Mouse (Mus musculus) hindbrain, embryonic 11.5 days (tissue): Measurements from ENCODE around the gene Sdccag8. TPM values are rescaled to one million over a fixed set of nuclear protein-coding genes. Genes with fewer than 3 reads are reported as not detected.

Source experiments
- ATAC-seq: fragments of 200-750 bp; cut with Nextera tagmentation; 2 replicates; pipeline ENCODE4 v1.8.0; 2017; ENCODE audit warnings: mild to moderate bottlenecking, moderate TSS enrichment, moderate library complexity; ENCODE audit not compliant: low FRiP score
- DNase-seq: peaks from one replicate; pipeline ENCODE4 v3.0.0-alpha.2; 2015; ENCODE audit warnings: low spot score
- H3K27ac ChIP-seq: fragments of 300-500 bp; sonication (generic); 2 replicates; pipeline ENCODE4 v1.5.1; 2014; ENCODE audit warnings: mild to moderate bottlenecking, low read depth, low read length
- H3K27me3 ChIP-seq: fragments of 300-500 bp; sonication (generic); 2 replicates; pipeline ENCODE4 v1.6.1; 2014; ENCODE audit warnings: mild to moderate bottlenecking, low read length, moderate library complexity, mixed read lengths; ENCODE audit not compliant: control insufficient read depth, insufficient read depth
- H3K36me3 ChIP-seq: fragments of 300-500 bp; sonication (generic); 2 replicates; pipeline ENCODE4 v1.6.1; 2014; ENCODE audit warnings: mild to moderate bottlenecking, low read length, moderate library complexity, mixed read lengths; ENCODE audit not compliant: control insufficient read depth, insufficient read depth
- H3K4me1 ChIP-seq: fragments of 300-500 bp; sonication (generic); replicated peaks from 2 replicates; pipeline ENCODE4 v1.6.1; 2014; ENCODE audit warnings: low read length, mixed read lengths; ENCODE audit not compliant: control insufficient read depth, insufficient read depth
- H3K4me2 ChIP-seq: fragments of 300-500 bp; sonication (generic); replicated peaks from 2 replicates; pipeline ENCODE4 v1.6.1; 2014; ENCODE audit warnings: mild to moderate bottlenecking, low read depth, low read length
- H3K4me3 ChIP-seq: fragments of 300-500 bp; sonication (generic); 2 replicates; pipeline ENCODE4 v1.5.1; 2014; ENCODE audit warnings: low read depth, low read length
- H3K9ac ChIP-seq: fragments of 300-500 bp; sonication (generic); 2 replicates; pipeline ENCODE4 v1.6.1; 2014; ENCODE audit warnings: low read depth, low read length
- H3K9me3 ChIP-seq: fragments of 300-500 bp; sonication (generic); 2 replicates; pipeline ENCODE4 v1.6.1; 2016; ENCODE audit warnings: low read length; ENCODE audit not compliant: control insufficient read depth
- WGBS: fragments of 180-500 bp; shearing (Covaris S2); extraction: QIAGEN DNeasy Blood & Tissue Kit; methylation state at CpG from one replicate; pipeline ENCODE4 v1.1.7; 2014; 5-methylcytosine and 5-hydroxymethylcytosine counted together
- polyA plus RNA-seq: library from polyadenylated mRNA; unstranded; fragments of >200 nt; fragmentation: Nextera tagmentation; extraction: Ambion mirVana; gene quantifications from 2 replicates; pipeline ENCODE4 v1.2.1, GENCODE M21; 2014

The Sdccag8 gene
- 23.9 and 26.7 TPM in 2 replicates for polyA plus RNA-seq

DNA sequence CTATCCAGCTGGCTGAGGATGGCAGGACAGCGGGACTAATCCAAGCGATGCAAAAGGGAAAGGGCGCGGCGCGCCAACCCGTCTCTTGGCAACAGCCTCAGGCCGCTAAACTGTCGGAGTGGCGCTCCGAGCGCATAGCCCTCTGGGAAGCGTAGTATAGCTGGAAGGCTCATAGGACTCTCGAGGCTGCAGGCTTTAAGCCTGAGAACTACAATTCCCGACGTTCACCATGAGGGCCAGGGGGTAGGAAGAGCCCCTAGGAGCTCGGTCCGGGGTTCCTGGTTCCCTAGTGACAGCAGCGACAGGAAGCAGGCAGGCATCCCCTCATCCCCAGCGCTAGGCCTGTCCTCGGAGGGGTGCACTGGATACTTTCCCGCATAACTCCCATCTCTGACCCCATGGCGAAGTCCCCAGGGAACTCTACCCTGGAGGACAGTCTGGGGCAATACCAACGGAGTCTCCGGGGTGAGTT, at the start of gene Sdccag8:
Sdccag8 (plus strand) TSS at position 70 of the 472 bp plus-strand sequence.
- Histone ChIP-seq H3K27me3 (no peaks in the 10 kb centered on the region), H3K4me1 (no peaks in the 10 kb centered on the region), H3K9ac (peak within 1 kb of the TSS; percentile 96), H3K4me2 (peak within 1 kb of the TSS; percentile 63), H3K27ac (peak within 1 kb of the TSS; percentile 100), H3K9me3 (no peaks in the 10 kb centered on the region), H3K4me3 (peak within 1 kb of the TSS; percentile 93), H3K36me3 (no peaks in the 10 kb centered on the region)
- DNase-seq, result peak; percentile 94
- WGBS, result 1% methylated on average over 25 of the region's 25 CpGs
- ATAC-seq, result peak; percentile 95

DNA sequence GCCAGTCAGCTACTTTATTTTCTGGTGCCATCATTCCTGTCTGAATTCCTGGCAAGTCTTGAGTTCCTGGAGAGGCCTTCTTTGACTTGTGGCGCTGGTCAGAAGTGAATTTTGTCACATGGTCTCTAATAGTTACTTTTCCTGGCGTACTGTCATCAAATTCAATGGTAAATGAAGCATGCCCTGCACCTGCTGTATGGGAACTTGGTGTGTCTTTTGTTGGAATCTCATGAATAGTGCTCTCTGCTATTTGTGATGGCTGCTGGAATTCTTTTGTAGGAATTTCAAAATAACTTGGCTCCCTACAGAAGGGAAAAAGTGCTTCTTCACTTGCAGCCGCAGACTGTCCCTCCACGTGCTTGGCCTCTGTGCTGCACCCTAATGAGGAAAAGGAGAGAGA, 39.9 kb upstream of the Sdccag8 start:
- Histone ChIP-seq H3K27ac (no peak overlapping the region), H3K9me3 (no peaks in the 10 kb centered on the region), H3K4me3 (no peak overlapping the region), H3K4me1 (no peaks in the 10 kb centered on the region), H3K4me2 (no peak overlapping the region), H3K27me3 (no peaks in the 10 kb centered on the region), H3K36me3 (0 out of 2 replicates have a peak, but pooled peaks cover 5% of the 10 kb centered on the region), H3K9ac (no peak overlapping the region)
- ATAC-seq, result no peak
- no peak for DNase-seq
- 75% methylated on average over 4 of the region's 4 CpGs for WGBS

DNA sequence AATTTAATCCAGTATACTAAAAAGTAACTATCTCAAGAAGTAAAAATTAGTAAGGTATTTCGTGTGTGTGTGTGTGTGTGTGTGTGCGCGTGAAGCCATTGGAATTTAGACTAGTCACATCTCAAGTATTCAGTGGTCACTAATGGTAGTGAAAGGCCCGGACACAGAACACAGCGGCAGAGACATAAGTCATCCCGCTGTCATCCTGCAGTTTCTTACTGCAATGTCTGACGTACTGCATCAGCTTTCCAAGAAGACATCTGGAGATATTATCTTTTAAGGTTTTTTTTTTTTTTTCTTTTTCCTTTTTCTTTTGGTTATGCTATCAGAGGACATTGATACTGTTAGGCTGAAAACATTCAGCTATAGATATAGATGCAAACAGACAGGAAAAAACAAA, 25.1 kb upstream of the Sdccag8 start:
- no peak for ATAC-seq

DNA sequence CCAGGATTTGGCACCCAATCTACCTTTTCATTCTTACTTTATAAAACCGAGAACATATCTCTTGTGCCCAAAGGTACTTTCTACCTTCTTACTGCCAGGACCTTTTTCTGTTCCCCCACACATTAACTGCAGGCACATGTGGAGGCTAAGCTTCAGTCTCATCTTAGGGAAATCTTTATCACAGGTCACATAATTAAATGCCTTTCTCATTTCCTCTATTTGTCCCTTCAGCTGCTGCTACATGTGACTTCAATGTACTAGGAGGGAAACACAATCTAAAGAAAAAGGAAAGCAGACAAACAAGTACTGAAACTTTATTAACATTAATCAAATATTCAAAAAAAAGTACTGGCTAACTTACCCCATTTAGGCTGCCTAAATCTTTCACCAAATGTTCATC, 22.3 kb upstream of the Sdccag8 start:
- H3K27ac ChIP-seq, result no peak overlapping the region
- H3K4me2 ChIP-seq, result no peak overlapping the region
- no peaks in the 10 kb centered on the region for H3K9me3 ChIP-seq
- no peaks in the 10 kb centered on the region for H3K36me3 ChIP-seq
- no peak for DNase-seq
- H3K9ac ChIP-seq, result no peak overlapping the region
- no peaks in the 10 kb centered on the region for H3K27me3 ChIP-seq
- no peaks in the 10 kb centered on the region for H3K4me1 ChIP-seq
- H3K4me3 ChIP-seq, result no peak overlapping the region
- no peak for ATAC-seq
- WGBS, result 94% methylated on average over 1 of the region's 1 CpGs

More for the DNA sequence above, 25.1 kb upstream of the Sdccag8 start:
- 90% methylated on average over 7 of the region's 7 CpGs for WGBS
- no peak overlapping the region for H3K9ac ChIP-seq
- no peaks in the 10 kb centered on the region for H3K36me3 ChIP-seq
- no peak overlapping the region for H3K4me3 ChIP-seq
- no peaks in the 10 kb centered on the region for H3K4me1 ChIP-seq
- H3K27ac ChIP-seq, result no peak overlapping the region
- H3K4me2 ChIP-seq, result no peak overlapping the region
- no peaks in the 10 kb centered on the region for H3K27me3 ChIP-seq
- H3K9me3 ChIP-seq, result no peaks in the 10 kb centered on the region
- no peak for DNase-seq

DNA sequence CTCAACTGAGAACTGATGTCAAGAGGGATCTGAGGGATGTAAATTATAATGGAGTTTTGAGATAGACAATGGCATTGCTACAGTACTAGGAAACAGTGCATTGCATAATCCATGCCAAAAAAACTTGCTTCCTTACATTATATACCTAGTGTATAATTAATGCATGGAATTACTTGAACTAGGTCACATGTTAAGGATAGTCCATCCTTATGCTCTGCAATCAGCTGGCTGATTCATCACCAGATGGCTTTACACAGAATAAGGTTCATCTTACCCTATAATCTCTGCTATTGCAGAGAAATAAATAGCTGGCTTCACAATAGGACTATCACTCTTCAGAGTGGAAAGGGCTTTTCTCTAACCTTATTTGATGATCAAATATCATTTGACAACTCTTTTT, 15.8 kb upstream of the Sdccag8 start:
- H3K4me1 ChIP-seq, result no peaks in the 10 kb centered on the region
- DNase-seq (no peak), ATAC-seq (no peak)
- H3K27ac ChIP-seq, result no peak overlapping the region
- no peaks in the 10 kb centered on the region for H3K9me3 ChIP-seq
- no peak overlapping the region for H3K4me2 ChIP-seq
- H3K27me3 ChIP-seq, result no peaks in the 10 kb centered on the region
- no peak overlapping the region for H3K9ac ChIP-seq
- H3K36me3 ChIP-seq, result no peaks in the 10 kb centered on the region
- H3K4me3 ChIP-seq, result no peak overlapping the region

DNA sequence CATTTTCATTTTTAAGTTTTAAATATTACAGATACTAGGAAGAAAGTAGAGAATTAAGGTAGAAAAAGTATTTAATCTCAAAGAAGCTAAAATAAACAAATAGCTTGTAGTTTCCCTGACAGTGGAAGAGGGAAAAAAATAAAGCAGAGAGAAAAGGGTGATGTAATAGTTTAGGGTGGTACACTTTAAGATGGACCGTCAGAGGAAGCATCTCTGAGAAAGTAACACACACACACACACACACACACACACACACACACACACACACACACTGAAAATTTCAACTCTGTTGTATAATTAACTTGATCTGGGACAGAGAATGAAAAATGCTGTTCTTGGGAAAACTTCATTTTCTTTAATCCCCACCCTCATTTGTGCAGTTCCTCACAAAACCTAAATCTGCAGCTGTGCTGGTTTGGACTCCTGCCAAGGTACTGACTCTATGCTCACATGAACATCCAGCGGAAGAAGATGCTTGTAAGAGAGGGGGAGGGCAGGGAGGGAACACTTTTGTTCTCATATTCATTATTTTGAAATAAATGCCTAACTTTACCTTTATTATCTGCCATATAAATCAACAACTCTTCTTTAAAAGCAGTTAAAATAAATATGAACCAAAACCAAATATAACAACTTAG, 13.6 kb upstream of the Sdccag8 start:
- Histone ChIP-seq H3K4me1 (no peaks in the 10 kb centered on the region), H3K4me2 (no peak overlapping the region), H3K36me3 (no peaks in the 10 kb centered on the region), H3K27ac (no peak overlapping the region), H3K9me3 (no peaks in the 10 kb centered on the region), H3K4me3 (no peak overlapping the region), H3K27me3 (no peaks in the 10 kb centered on the region), H3K9ac (no peak overlapping the region)
- DNase-seq (peak; percentile 25), ATAC-seq (no peak)
- 56% methylated on average over 2 of the region's 2 CpGs for WGBS

DNA sequence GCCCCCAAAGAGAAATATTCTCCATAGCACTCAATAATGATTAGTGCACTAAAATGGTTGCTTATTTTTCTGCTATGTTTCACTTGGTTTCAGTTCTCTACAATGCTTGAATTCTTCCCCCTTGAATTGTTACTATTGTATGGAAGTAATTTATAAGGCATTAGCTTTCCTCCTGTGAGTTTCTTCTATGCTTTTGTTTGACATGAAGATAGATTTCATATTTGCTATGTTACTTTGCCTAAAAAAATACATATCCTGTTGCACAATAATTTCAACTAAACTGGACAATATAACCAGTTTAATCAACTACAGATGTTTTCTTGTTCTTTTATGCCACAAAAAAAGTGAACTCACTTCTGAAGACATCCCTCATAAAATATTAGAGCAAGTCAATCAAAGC, 4.3 kb upstream of the Sdccag8 start:
- no peaks in the 10 kb centered on the region for H3K4me1 ChIP-seq
- no peaks in the 10 kb centered on the region for H3K36me3 ChIP-seq
- H3K27me3 ChIP-seq, result no peaks in the 10 kb centered on the region
- ATAC-seq (no peak), DNase-seq (no peak)
- no peak overlapping the region for H3K4me2 ChIP-seq
- no peak overlapping the region for H3K9ac ChIP-seq
- H3K9me3 ChIP-seq, result no peaks in the 10 kb centered on the region
- no peak overlapping the region for H3K27ac ChIP-seq
- no peak overlapping the region for H3K4me3 ChIP-seq

DNA sequence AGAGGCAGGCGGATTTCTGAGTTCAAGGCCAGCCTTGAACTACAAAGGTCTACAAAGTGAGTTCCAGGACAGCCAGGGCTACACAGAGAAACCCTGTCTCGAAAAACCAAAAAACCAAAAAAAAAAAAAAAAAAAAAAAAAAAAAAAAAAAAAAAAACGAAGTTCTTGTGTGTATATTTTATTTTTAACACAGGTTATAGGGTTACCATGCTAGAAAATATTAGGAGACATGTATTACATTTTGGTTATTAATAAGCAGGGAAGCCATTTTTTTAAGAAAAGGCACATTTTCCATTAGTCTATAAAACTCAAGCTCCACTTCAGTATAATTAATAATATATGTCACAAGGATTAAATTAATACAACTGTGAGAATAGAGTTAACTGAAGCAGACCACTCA, 2.6 kb upstream of the Sdccag8 start:
- DNase-seq, result no peak
- H3K4me2 ChIP-seq, result peak overlapping the region; percentile 63
- ATAC-seq, result no peak
- no peaks in the 10 kb centered on the region for H3K4me1 ChIP-seq
- WGBS, result 78% methylated on average over 3 of the region's 3 CpGs
- no peak overlapping the region for H3K27ac ChIP-seq
- H3K36me3 ChIP-seq, result no peaks in the 10 kb centered on the region
- peak overlapping the region; percentile 93 for H3K4me3 ChIP-seq
- no peaks in the 10 kb centered on the region for H3K9me3 ChIP-seq
- no peak overlapping the region for H3K9ac ChIP-seq
- no peaks in the 10 kb centered on the region for H3K27me3 ChIP-seq

DNA sequence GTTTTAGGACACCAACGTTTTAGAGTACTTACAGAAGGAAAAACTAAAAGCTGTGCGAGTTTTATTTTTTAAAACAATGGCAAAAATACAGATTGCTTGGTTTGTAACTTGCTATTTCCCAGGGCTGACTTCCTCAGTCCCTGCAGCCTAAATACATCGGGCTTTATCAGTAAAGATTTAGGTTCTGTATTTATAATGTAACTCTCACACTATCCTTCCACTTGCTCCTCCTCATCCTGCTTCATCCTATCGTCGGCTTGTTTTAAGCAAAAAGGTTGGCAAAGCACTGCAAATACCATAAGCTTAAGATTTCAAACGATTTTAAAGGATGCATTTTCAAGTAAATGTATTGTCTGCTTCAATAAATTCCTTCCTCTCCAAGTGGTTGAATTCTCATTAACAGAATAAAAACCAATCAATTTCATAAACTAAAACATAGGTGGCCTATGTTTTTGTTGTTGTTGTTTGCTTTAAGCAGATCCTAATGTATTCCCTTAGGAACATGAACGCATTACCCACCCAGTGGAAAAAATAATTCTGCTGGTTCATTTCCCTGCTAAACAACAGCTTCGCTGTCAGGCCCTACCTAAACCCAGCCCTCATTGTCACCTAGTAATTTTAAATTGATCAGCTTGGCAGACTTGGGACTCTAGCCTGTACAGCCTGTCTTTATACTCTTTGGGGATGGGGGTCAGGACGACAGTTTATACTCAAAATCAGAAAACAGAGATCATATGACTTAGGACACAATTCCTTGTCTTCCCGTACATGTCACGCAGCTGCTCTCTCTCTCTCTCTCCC, 1.8 kb upstream of the Sdccag8 start:
- Histone ChIP-seq H3K36me3 (no peaks in the 10 kb centered on the region), H3K9me3 (no peaks in the 10 kb centered on the region), H3K4me2 (peak overlapping the region; percentile 63), H3K9ac (peak overlapping the region; percentile 96), H3K27me3 (no peaks in the 10 kb centered on the region), H3K4me3 (peak overlapping the region; percentile 93), H3K4me1 (no peaks in the 10 kb centered on the region), H3K27ac (peak overlapping the region; percentile 100)
- 32% methylated on average over 11 of the region's 11 CpGs for WGBS
- peak; percentile 13 for DNase-seq
- no peak for ATAC-seq
